Mouse (Mus musculus) heart, adult 9 months (tissue): ENCODE measurements around the gene Lst1.

Experiments used
- DNase-seq, 2 experiments: peaks; one replicate each; pipeline ENCODE4 v3.0.0; 2022; ENCODE audit warnings: low spot score in 2 of 2

Gene Lst1

GRCm38 (mm10) chr17:35209785-35210535 is 21.7 kb upstream of the Lst1 start:
- peak; percentile 50 to 62 for DNase-seq

- DNase-seq, result no peak
These were observed 17.1 kb upstream of the Lst1 start for GRCm38 (mm10) chr17:35205380-35205769.

DNA sequence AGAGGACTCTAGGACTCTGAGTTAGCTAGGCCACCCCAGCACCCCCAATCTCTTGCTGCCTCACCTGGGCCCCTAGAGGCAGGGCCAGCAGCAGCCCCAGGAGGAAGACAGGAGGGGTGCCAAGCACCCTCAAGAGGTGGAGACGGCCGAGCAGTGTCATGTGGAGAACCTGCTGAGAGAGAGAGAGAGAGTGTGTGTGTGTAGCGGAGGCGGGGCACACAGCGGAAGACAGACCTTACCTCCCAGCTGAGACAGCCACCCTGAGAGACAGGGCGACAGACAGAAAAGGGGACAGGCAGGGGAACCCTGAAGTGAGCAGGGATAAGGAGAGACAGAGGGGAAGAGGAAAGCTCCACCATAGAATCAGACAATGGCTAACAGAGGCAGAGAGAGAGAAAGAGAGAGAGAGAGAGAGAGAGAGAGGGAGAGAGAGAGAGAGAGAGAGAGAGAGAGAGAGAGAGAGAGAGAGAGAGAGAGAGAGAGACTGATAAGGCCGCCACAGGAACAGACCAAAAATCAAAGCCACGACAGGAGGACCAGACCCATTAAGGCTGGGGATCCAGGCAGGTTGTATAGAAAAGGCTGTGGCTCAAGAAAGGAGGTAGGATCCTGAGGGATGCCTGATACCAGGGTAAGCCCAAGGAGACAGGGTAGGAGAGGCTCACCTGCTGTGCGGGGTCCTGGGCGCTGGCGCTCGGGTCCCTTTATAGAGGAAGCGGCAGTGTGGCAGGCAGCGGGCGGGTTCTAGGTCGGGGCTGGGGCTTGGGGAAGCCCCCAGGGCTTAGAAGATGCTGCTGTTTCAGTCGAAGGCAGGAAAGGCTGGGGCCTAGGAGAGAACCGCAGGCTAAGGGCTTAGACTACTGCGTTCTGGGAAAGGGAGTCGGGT is 16.5 kb upstream of the Lst1 start, which contains the start of gene Lta:
Gene Lta (minus strand): TSS at position 858 of the 886 bp plus-strand sequence.
- no peak for DNase-seq

GRCm38 (mm10) chr17:35202442-35202841 is 14.2 kb upstream of the Lst1 start:
- DNase-seq, result no peak

DNA sequence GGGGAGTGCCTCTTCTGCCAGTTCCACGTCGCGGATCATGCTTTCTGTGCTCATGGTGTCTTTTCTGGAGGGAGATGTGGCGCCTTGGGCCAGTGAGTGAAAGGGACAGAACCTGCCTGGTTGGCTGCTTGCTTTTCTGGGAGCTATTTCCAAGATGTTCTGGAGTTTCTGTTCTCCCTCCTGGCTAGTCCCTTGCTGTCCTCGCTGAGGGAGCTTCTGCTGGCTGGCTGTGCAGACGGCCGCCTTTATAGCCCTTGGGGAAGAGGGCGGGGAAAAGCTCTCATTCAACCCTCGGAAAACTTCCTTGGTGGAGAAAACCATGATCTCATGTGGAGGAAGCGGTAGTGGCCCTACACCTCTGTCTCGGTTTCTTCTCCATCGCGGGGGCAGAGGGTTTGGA is 13.5 kb upstream of the Lst1 start, which contains the start of gene Tnf:
Gene Tnf (minus strand): TSS at position 221 of the 400 bp plus-strand sequence.
- peak; percentile 77 to 83 for DNase-seq

- no peak for DNase-seq
These were observed 12.9 kb upstream of the Lst1 start for GRCm38 (mm10) chr17:35201128-35201527.

- peak in 1 of 2 experiments; percentile 57 for DNase-seq
These were observed 12.2 kb upstream of the Lst1 start for GRCm38 (mm10) chr17:35200398-35200797.

GRCm38 (mm10) chr17:35198946-35199345 is 10.7 kb upstream of the Lst1 start:
- DNase-seq, result no peak

DNA sequence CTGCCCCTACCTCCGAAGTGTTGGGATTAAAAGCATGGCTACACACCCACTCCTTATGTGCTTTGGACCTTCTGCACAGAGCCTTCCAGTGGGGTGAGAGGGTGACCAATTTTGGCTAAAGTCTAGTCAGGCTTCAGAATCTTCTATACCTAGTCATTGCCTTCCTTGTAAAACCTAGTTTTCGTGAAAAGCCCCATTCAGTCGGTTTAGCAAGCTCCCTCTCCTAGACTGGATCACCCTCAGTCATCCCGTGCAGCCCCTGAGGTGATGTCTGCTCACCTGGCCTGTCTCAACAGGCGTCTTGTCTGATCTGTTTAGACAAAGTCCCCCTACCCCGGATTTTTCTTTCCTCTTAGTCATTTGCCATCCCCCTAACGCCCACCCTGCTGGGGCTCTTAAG is 9.8 kb upstream of the Lst1 start:
- DNase-seq, result no peak

GRCm38 (mm10) chr17:35197126-35197525 is 8.9 kb upstream of the Lst1 start:
- no peak for DNase-seq

DNA sequence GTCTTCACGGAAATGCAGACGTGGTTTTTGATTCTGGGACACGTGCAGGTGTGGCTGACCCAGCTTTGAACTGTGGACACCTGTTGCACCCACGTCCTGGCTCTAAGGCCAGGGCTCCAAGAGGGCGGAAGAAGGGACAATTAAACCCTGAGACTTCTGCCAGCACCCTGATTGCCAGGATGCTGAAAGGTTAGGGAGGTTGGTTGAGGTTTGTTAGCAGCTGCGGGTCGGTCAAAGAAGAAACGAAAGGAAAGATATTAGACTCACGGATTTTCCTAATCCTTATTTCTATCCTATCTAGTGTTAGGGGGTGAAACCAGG is 8.0 kb upstream of the Lst1 start:
- DNase-seq, result no peak

DNA sequence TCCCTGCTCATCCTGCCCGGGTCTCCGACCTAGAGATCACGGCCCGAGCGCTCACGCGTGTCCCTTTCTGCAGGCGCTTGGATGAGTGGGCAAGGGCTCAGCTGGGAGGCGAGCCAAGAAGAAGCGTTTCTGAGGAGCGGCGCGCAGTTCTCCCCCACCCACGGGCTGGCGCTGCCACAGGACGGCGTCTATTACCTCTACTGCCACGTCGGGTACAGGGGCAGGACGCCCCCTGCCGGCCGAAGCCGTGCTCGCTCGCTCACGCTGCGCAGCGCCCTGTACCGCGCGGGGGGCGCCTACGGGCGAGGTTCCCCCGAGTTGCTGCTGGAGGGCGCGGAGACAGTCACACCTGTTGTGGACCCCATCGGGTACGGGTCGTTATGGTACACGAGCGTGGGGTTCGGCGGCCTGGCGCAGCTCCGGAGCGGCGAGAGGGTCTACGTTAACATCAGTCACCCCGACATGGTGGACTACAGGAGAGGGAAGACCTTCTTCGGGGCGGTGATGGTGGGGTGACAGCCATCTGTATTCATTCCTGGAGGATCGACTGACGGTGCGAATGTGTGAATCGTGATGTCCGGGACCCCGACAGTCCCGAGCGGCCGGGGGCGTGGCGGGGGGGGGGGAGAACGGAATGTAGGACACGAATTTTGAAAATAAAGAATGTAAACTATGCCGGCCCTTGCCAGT is 7.5 kb upstream of the Lst1 start:
- DNase-seq, result peak; percentile 69 to 76

GRCm38 (mm10) chr17:35194844-35195630 is 6.8 kb upstream of the Lst1 start:
- DNase-seq, result no peak

DNA sequence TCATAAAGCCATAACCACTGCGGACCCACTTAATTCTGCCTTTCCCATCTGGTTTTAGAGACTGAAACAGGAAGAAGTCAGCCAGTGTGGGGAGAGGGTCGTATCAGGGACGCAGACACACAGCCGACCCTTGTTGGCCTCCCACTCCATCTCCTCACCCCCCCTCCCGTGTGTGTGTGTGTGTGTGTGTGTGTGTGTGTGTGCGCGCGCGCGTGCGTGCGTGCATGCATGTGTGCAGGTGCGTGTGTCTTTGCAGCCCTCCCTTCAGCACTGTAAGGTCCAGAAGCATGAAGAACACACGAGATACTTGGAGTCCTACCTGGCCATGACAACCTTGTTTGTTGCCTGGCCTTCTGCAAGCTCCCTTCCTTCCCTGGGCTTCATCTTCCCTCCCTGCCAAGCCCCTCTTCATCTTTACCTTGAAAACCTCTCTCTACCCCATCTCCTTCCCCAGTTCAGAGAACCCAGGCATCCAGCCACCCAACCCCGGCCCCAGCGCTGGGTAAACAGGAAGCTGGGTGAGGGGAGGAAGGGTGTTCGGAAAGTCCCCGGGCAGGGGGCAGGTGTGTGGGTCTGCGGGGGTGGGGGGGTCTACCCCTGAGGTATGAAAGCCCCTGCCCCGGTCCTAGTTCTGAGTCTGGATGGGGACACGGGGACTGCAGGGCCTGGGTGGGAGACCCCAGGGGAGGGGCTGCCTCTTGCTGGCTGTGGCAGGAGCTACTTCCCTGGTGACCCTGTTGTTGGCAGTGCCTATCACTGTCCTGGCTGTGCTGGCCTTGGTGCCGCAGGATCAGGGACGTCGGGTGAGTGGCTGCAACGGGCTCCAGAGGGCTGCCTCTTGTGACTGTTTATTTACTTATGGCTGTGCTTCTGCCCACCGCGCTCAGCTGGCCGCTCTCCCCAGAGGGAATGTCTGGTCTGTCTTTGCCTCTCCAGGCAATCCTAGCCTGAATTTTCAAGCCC is 5.9 kb upstream of the Lst1 start, which contains the start of gene Ltb:
Gene Ltb (plus strand): TSS at position 559 of the 963 bp plus-strand sequence.
- DNase-seq, result no peak

DNA sequence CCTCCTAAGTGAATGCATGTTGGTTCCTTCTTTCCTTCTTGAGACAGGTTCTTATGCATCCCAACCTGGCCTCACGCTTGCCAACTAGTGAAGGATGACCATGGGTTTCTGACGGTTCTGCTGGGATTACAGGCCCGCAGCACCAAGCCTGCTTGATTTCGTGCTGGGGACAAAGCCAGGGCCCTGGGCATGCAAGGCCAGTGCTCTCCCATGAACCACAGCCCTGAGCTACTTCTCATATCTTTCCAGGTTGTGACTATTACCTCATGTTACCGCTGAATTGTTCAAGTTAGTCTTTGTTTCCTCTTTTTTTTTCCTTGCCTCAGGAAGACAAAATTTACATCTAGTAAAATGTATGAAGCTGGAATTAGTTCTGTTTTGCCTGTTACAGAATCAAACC is 4.7 kb upstream of the Lst1 start:
- DNase-seq, result no peak

DNA sequence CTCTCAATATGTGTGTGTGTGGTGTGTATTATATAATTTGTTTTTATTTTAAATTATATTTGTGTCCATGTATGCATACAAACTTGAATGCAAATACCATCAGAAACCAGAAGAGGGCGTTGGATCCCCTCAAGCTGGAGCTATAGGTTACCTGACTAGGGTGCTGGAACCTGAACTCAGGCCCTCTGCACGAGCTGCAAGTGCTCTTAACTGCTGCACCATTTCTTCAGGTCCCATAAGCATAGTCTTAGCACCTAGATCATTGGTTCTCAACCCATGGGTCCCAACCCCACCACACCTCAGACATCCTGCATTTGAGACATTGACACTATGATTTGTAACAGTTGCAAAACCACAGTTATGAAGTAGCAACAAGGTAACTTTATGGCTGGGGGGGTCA is 3.5 kb upstream of the Lst1 start:
- no peak for DNase-seq

DNA sequence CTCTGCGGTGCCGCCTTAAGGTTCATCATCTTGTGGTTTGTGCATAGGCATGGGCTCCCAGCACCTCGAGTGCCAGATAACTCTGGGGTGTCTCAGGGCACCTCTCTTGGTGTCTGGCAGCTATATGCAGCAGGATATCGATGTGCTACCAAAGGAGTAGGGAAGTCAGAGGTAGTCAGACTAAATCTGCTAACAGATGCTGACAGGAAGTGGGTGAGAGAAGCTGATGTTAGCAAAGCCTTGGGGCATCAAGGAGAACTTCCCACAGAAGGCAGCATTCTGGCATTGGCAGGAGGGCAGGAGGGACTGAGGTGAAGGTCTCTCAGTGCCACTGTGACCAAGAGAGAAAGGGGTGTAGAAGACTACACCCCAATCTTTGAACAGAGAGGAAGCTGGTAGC is 1.9 kb upstream of the Lst1 start:
- DNase-seq, result no peak

GRCm38 (mm10) chr17:35189186-35189585 is 947 bp upstream of the Lst1 start:
- no peak for DNase-seq

DNA sequence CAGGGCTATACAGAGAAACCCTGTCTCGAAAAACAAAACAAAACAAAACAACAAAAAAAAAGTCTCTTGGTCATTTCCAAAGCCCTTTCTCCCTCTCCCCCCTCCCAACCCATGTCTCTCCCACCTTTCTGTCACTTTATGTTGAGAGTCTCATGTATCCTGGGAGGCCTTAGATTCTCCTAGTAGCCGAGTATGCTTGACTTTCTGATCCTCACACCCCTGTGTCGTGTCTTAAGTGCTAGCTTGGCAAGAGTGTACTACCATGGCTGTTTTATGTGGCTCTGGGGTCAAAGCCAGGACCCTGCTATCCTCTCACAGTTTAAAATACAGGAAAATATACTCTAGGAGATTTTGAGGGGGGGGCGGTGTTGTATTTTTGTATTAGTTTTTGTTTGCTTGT is 894 bp downstream of the Lst1 start:
- no peak for DNase-seq

GRCm38 (mm10) chr17:35186681-35187080 is 1.6 kb downstream of the Lst1 start:
- DNase-seq, result no peak
